In the genomic region with DNA sequence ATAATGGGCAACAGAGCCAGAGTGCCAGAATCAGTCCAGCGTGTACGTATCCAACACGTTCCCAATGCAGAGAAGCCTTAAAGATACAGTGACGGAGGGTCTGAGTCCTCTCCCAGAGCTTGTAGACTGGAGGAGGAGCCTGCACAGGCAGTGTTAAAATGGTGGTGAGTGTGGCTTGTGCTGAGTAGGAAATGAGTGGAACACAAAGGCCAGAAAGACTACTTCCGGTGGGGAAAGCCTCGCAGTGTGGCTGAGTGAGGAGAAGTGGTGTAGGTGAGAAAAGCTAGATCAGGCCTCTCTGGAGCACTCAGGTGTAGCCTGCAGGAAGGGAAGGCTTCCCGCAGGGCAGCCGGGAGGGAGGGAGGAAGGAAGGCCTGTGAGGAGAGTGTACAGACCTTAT, we compare ENCODE assay signal across 29 mouse cellular contexts. TPM values are rescaled to one million over a fixed set of nuclear protein-coding genes. Genes with fewer than 3 reads are reported as not detected.
DNase-seq lines count a peak whose midpoint lies in the region; ATAC-seq and TF ChIP-seq lines count a peak whose summit lies in the region.
"Had no signal": no experiment of that assay in that cellular context is flagged by ENCODE, and none has a peak within 500 bp of the region (broad histone marks: within the 10 kb centered on the region; RNA-seq: fewer than 3 reads in every experiment).

No protein-coding gene starts in this region.

- no peak overlapping the region for H3K4me3 ChIP-seq in kidney, postnatal 0 days (replicated peaks; ENCODE audit: low read depth, low read length)
- H3K4me3 ChIP-seq in E14TG2a.4 (replicated peaks; ENCODE audit: low read length): peak overlapping the region; percentile 58
- no peak overlapping the region for H3K4me3 ChIP-seq in limb, embryonic 10.5 days
- no peak overlapping the region for H3K4me3 ChIP-seq in neural tube, embryonic 15.5 days (replicated peaks)
- H3K4me3 ChIP-seq: embryonic facial prominence, embryonic 13.5 days; forebrain, embryonic 10.5 days; forebrain, embryonic 15.5 days; heart, embryonic 12.5 days; hindbrain, embryonic 13.5 days; kidney, embryonic 15.5 days; liver, embryonic 12.5 days; neural tube, embryonic 12.5 days had no signal

- ATAC-seq in kidney, postnatal 0 days (replicated peaks; ENCODE audit: low FRiP score, low read depth): 0 out of 2 replicates have a peak, but pooled peaks have one; percentile 52
- ATAC-seq in megakaryocyte progenitor cell, adult 5-6 weeks (replicated peaks; ENCODE audit: poor library complexity): no peak
- no peak for ATAC-seq in neural tube, embryonic 15.5 days (ENCODE audit: low FRiP score)
- ATAC-seq: forebrain, embryonic 15.5 days; intestine, postnatal 0 days; liver, embryonic 12.5 days; liver, postnatal 0 days; midbrain, embryonic 16.5 days had no signal

- H3K4me2 ChIP-seq in kidney, postnatal 0 days (ENCODE audit: low read length): no peak overlapping the region
- no peak overlapping the region for H3K4me2 ChIP-seq in neural tube, embryonic 15.5 days
- H3K4me2 ChIP-seq: embryonic facial prominence, embryonic 13.5 days; forebrain, embryonic 15.5 days; heart, embryonic 12.5 days; hindbrain, embryonic 13.5 days; kidney, embryonic 15.5 days; liver, embryonic 12.5 days; neural tube, embryonic 12.5 days had no signal

- no peak overlapping the region for H3K9ac ChIP-seq in kidney, postnatal 0 days (ENCODE audit: low read depth, low read length)
- no peak overlapping the region for H3K9ac ChIP-seq in neural tube, embryonic 15.5 days (replicated peaks)
- H3K9ac ChIP-seq: embryonic facial prominence, embryonic 13.5 days; forebrain, embryonic 15.5 days; heart, embryonic 12.5 days; hindbrain, embryonic 13.5 days; kidney, embryonic 15.5 days; liver, embryonic 12.5 days; liver, postnatal 0 days; neural tube, embryonic 12.5 days had no signal

- H3K27ac ChIP-seq in kidney, postnatal 0 days: no peak overlapping the region
- H3K27ac ChIP-seq in limb, embryonic 10.5 days: 0 out of 2 replicates have a peak overlapping the region, but pooled peaks have one; percentile 1
- no peak overlapping the region for H3K27ac ChIP-seq in neural tube, embryonic 15.5 days (replicated peaks)
- H3K27ac ChIP-seq: embryonic facial prominence, embryonic 13.5 days; forebrain, embryonic 10.5 days; forebrain, embryonic 15.5 days; hindbrain, embryonic 13.5 days; kidney, embryonic 15.5 days; liver, embryonic 12.5 days; neural tube, embryonic 12.5 days; stomach, postnatal 0 days had no signal

- no peak for DNase-seq in kidney, postnatal 0 days (ENCODE audit: low spot score)
- no peak for DNase-seq in kidney, adult 8-10 months
- DNase-seq in ES-CJ7 (ENCODE audit: low read depth, low spot score): peak; percentile 73
- no peak for DNase-seq in limb, embryonic 10.5 days (ENCODE audit: low spot score)
- DNase-seq: adrenal gland, postnatal 10 days; cerebellum, adult 11 months; cerebellum, adult 9-10 months; embryo, embryonic 11 days; gastrocnemius, postnatal 25 days; heart, postnatal 4 days; liver, postnatal 0 days; lung, postnatal 4 days; right cerebral cortex, postnatal 4 days; thymus, adult 2 months had no signal

- no peaks in the 10 kb centered on the region for H3K36me3 ChIP-seq in kidney, postnatal 0 days (ENCODE audit: insufficient read depth, low read length)
- H3K36me3 ChIP-seq in E14TG2a.4 (ENCODE audit: insufficient read depth, low read length): no peaks in the 10 kb centered on the region
- H3K36me3 ChIP-seq in limb, embryonic 10.5 days: no peaks in the 10 kb centered on the region
- H3K36me3 ChIP-seq in neural tube, embryonic 15.5 days: no peaks in the 10 kb centered on the region
- H3K36me3 ChIP-seq: embryonic facial prominence, embryonic 13.5 days; forebrain, embryonic 10.5 days; forebrain, embryonic 15.5 days; heart, embryonic 12.5 days; hindbrain, embryonic 13.5 days; kidney, embryonic 15.5 days; liver, embryonic 12.5 days; neural tube, embryonic 12.5 days had no signal

- H3K9me3 ChIP-seq in kidney, postnatal 0 days (replicated peaks; ENCODE audit: low read length): no peaks in the 10 kb centered on the region
- no peaks in the 10 kb centered on the region for H3K9me3 ChIP-seq in E14TG2a.4 (ENCODE audit: low read length)
- H3K9me3 ChIP-seq in limb, embryonic 10.5 days (replicated peaks): no peaks in the 10 kb centered on the region
- H3K9me3 ChIP-seq in neural tube, embryonic 15.5 days (replicated peaks): no peaks in the 10 kb centered on the region
- H3K9me3 ChIP-seq: embryonic facial prominence, embryonic 13.5 days; forebrain, embryonic 10.5 days; forebrain, embryonic 15.5 days; heart, embryonic 12.5 days; hindbrain, embryonic 13.5 days; kidney, embryonic 15.5 days; liver, embryonic 12.5 days; neural tube, embryonic 12.5 days had no signal

- H3K27me3 ChIP-seq in kidney, postnatal 0 days (ENCODE audit: insufficient read depth, low read length): no peaks in the 10 kb centered on the region
- H3K27me3 ChIP-seq in E14TG2a.4 (ENCODE audit: insufficient read depth, low read length): 0 out of 2 replicates have a peak, but pooled peaks cover 6% of the 10 kb centered on the region
- H3K27me3 ChIP-seq in limb, embryonic 10.5 days (ENCODE audit: low read depth, poor library complexity, severe bottlenecking): no peaks in the 10 kb centered on the region
- H3K27me3 ChIP-seq in neural tube, embryonic 15.5 days (replicated peaks): no peaks in the 10 kb centered on the region
- H3K27me3 ChIP-seq: CH12.LX; embryonic facial prominence, embryonic 13.5 days; forebrain, embryonic 15.5 days; heart, embryonic 12.5 days; hindbrain, embryonic 13.5 days; kidney, embryonic 15.5 days; liver, embryonic 12.5 days; neural tube, embryonic 12.5 days had no signal

- H3K4me1 ChIP-seq in kidney, postnatal 0 days (replicated peaks; ENCODE audit: insufficient read depth, low read length): 0 out of 2 replicates have a peak, but pooled peaks cover 3% of the 10 kb centered on the region
- H3K4me1 ChIP-seq in E14TG2a.4 (replicated peaks; ENCODE audit: low read depth, low read length): peaks cover 96% of the 10 kb centered on the region
- H3K4me1 ChIP-seq in limb, embryonic 10.5 days: peaks cover 3% of the 10 kb centered on the region; the same call in 1 of the 2 replicates
- H3K4me1 ChIP-seq in neural tube, embryonic 15.5 days: no peaks in the 10 kb centered on the region
- H3K4me1 ChIP-seq: embryonic facial prominence, embryonic 13.5 days; forebrain, embryonic 10.5 days; forebrain, embryonic 15.5 days; hindbrain, embryonic 13.5 days; liver, embryonic 12.5 days; neural tube, embryonic 12.5 days had no signal

- no peak for TF ChIP-seq CTCF in kidney, postnatal 0 days (IDR thresholded peaks at IDR 0.05; ENCODE audit: low read depth)
- TF ChIP-seq CTCF in E14TG2a.4 (conservative IDR thresholded peaks at IDR 0.05; ENCODE audit: low read length): no peak

- WGBS in kidney, postnatal 0 days: 57% methylated on average over 8 of the region's 8 CpGs
- WGBS in limb, embryonic 10.5 days: 74% methylated on average over 8 of the region's 8 CpGs
- WGBS in neural tube, embryonic 15.5 days: 78% methylated on average over 8 of the region's 8 CpGs

RNA-seq across cellular contexts. Expression of gene Enah, which starts 43.9 kb away (rescaled TPM):
- 9.6 and 9.9 TPM in 2 replicates for polyA plus RNA-seq in kidney, postnatal 0 days (2015; fragmentation: Nextera tagmentation; extraction: Ambion mirVana)
- polyA plus RNA-seq in limb, embryonic 10.5 days (2016; fragmentation: Nextera tagmentation; extraction: Ambion mirVana): 23.0 and 23.6 TPM in 2 replicates
- 2.5 and 3.3 TPM in 2 replicates for total RNA-seq in megakaryocyte progenitor cell, adult 5-6 weeks (2015)
- total RNA-seq in megakaryocyte progenitor cell, adult 5-6 weeks (2017): 4.1 and 6.1 TPM in 2 replicates
- polyA plus RNA-seq in neural tube, embryonic 15.5 days (2015; fragmentation: Nextera tagmentation; extraction: Ambion mirVana): 27.7 and 34.1 TPM in 2 replicates
